In genomic region chr11:52167126-52167525, GRCm38 (mm10) we compare ENCODE assay signal across 8 mouse cellular contexts. TPM values are rescaled to one million over a fixed set of nuclear protein-coding genes. Genes with fewer than 3 reads are reported as not detected.
DNase-seq lines count a peak whose midpoint lies in the region; ATAC-seq and TF ChIP-seq lines count a peak whose summit lies in the region.

No protein-coding gene starts in this region.

- no peak overlapping the region for H3K27ac ChIP-seq in intestine, embryonic 16.5 days (ENCODE audit: low read length)
- H3K27ac ChIP-seq in liver, postnatal 0 days (ENCODE audit: low read depth), result no peak overlapping the region
- no peak overlapping the region for H3K27ac ChIP-seq in stomach, embryonic 16.5 days (ENCODE audit: low read length)

- intact Hi-C loops in left cerebral cortex, postnatal 4 days (cut with DNase I), result no loop called here

- peaks cover 9% of the 10 kb centered on the region for H3K9me3 ChIP-seq in E14TG2a.4 (ENCODE audit: low read length)
- no peaks in the 10 kb centered on the region for H3K9me3 ChIP-seq in intestine, embryonic 16.5 days (ENCODE audit: control insufficient read depth, low read length)
- no peaks in the 10 kb centered on the region for H3K9me3 ChIP-seq in liver, postnatal 0 days (ENCODE audit: low read length)
- H3K9me3 ChIP-seq in stomach, embryonic 16.5 days (replicated peaks; ENCODE audit: control insufficient read depth, low read length), result no peaks in the 10 kb centered on the region

- H3K4me3 ChIP-seq in E14TG2a.4 (replicated peaks; ENCODE audit: low read length), result peak overlapping the region; percentile 82
- peak overlapping the region; percentile 1; the same call in 1 of the 2 replicates for H3K4me3 ChIP-seq in intestine, embryonic 16.5 days (ENCODE audit: low read length)
- H3K4me3 ChIP-seq in liver, postnatal 0 days (ENCODE audit: low read depth, low read length), result peak overlapping the region; percentile 48; the same call in 1 of the 2 replicates
- peak overlapping the region; percentile 52 for H3K4me3 ChIP-seq in stomach, embryonic 16.5 days (replicated peaks; ENCODE audit: low read length)

- ATAC-seq in intestine, embryonic 16.5 days, result no peak
- no peak for ATAC-seq in liver, postnatal 0 days
- no peak for ATAC-seq in stomach, embryonic 16.5 days (ENCODE audit: insufficient read depth, low FRiP score)

- DNase-seq in Muller cell, postnatal 12 days (ENCODE audit: inconsistent ontology term), result peak; percentile 15
- peak; percentile 17 for DNase-seq in gastrocnemius, postnatal 10 days
- peak; percentile 21 for DNase-seq in liver, postnatal 0 days
- no peak for DNase-seq in left cerebral cortex, postnatal 4 days
- no peak for DNase-seq in frontal cortex, adult 2 months (ENCODE audit: extremely low spot score in 1 of 2, low spot score in 1 of 2)

- H3K27me3 ChIP-seq in E14TG2a.4 (ENCODE audit: insufficient read depth, low read length), result peaks cover 60% of the 10 kb centered on the region
- no peaks in the 10 kb centered on the region; the same call in 1 of the 2 replicates for H3K27me3 ChIP-seq in intestine, embryonic 16.5 days (replicated peaks; ENCODE audit: control insufficient read depth, insufficient read depth, low read length)
- peaks cover 20% of the 10 kb centered on the region; the same call in 1 of the 2 replicates for H3K27me3 ChIP-seq in liver, postnatal 0 days (ENCODE audit: insufficient read depth, low read length)
- peaks cover 4% of the 10 kb centered on the region for H3K27me3 ChIP-seq in stomach, embryonic 16.5 days (ENCODE audit: control insufficient read depth, insufficient read depth, low read length)

- H3K4me1 ChIP-seq in E14TG2a.4 (replicated peaks; ENCODE audit: low read depth, low read length), result peaks cover 20% of the 10 kb centered on the region
- H3K4me1 ChIP-seq in intestine, embryonic 16.5 days (ENCODE audit: control insufficient read depth, insufficient read depth, low read length), result no peaks in the 10 kb centered on the region
- H3K4me1 ChIP-seq in liver, postnatal 0 days (ENCODE audit: insufficient read depth), result 0 out of 2 replicates have a peak, but pooled peaks cover 2% of the 10 kb centered on the region
- peaks cover 4% of the 10 kb centered on the region; the same call in 1 of the 2 replicates for H3K4me1 ChIP-seq in stomach, embryonic 16.5 days (ENCODE audit: control insufficient read depth, insufficient read depth, low read length)

- TF ChIP-seq CTCF in E14TG2a.4 (conservative IDR thresholded peaks at IDR 0.05; ENCODE audit: low read length), result no peak
- TF ChIP-seq CTCF in liver, postnatal 0 days (IDR thresholded peaks at IDR 0.05; ENCODE audit: low read depth), result no peak

- H3K4me2 ChIP-seq in intestine, embryonic 16.5 days (ENCODE audit: low read depth, low read length), result peak overlapping the region; percentile 77; the same call in 1 of the 2 replicates
- H3K4me2 ChIP-seq in liver, postnatal 0 days (ENCODE audit: low read depth, low read length), result peak overlapping the region; percentile 0; the same call in 1 of the 2 replicates
- H3K4me2 ChIP-seq in stomach, embryonic 16.5 days (ENCODE audit: low read depth, low read length), result peak overlapping the region; percentile 71

- no peak for TF ChIP-seq EP300 in liver, postnatal 0 days (IDR thresholded peaks at IDR 0.05; ENCODE audit: low read depth)

- WGBS in intestine, embryonic 16.5 days, result 2% methylated on average over 21 of the region's 21 CpGs
- WGBS in liver, postnatal 0 days (ENCODE audit: insufficient replicate concordance), result 1% methylated on average over 21 of the region's 21 CpGs
- WGBS in stomach, embryonic 16.5 days, result under 1% methylated on average over 21 of the region's 21 CpGs

- H3K36me3 ChIP-seq in E14TG2a.4 (ENCODE audit: insufficient read depth, low read length), result no peaks in the 10 kb centered on the region
- H3K36me3 ChIP-seq in intestine, embryonic 16.5 days (ENCODE audit: control insufficient read depth, insufficient read depth, low read length), result no peaks in the 10 kb centered on the region
- no peaks in the 10 kb centered on the region for H3K36me3 ChIP-seq in liver, postnatal 0 days (replicated peaks; ENCODE audit: insufficient read depth, low read length)
- H3K36me3 ChIP-seq in stomach, embryonic 16.5 days (ENCODE audit: control insufficient read depth, insufficient read depth, low read length), result no peaks in the 10 kb centered on the region

- H3K9ac ChIP-seq in intestine, embryonic 16.5 days (ENCODE audit: low read depth, low read length), result no peak overlapping the region
- no peak overlapping the region for H3K9ac ChIP-seq in liver, postnatal 0 days (replicated peaks)
- 0 out of 2 replicates have a peak overlapping the region, but pooled peaks have one; percentile 16 for H3K9ac ChIP-seq in stomach, embryonic 16.5 days (ENCODE audit: low read length)

RNA-seq across cellular contexts. Expression of gene Olfr1373, which starts 21.8 kb away (rescaled TPM):
- not detected for total RNA-seq in gastrocnemius, postnatal 10 days (2021)
- polyA plus RNA-seq in intestine, embryonic 16.5 days (2015; fragmentation: Nextera tagmentation; extraction: Ambion mirVana), result not detected in 2 replicates
- not detected in 2 replicates for polyA plus RNA-seq in liver, postnatal 0 days (2015; fragmentation: Nextera tagmentation; extraction: Ambion mirVana)
- polyA plus RNA-seq in stomach, embryonic 16.5 days (2015; fragmentation: Nextera tagmentation; extraction: Ambion mirVana), result not detected in 2 replicates
- total RNA-seq in left cerebral cortex, postnatal 4 days (2021), result not detected
- not detected in 2 replicates for polyA plus RNA-seq in frontal cortex, adult 2 months (2012; rRNA removed)

RNA-seq across cellular contexts. Expression of gene Olfr1371, which starts 46.7 kb away (rescaled TPM):
- not detected for total RNA-seq in gastrocnemius, postnatal 10 days (2021)
- polyA plus RNA-seq in intestine, embryonic 16.5 days (2015; fragmentation: Nextera tagmentation; extraction: Ambion mirVana), result not detected in 2 replicates
- polyA plus RNA-seq in liver, postnatal 0 days (2015; fragmentation: Nextera tagmentation; extraction: Ambion mirVana), result not detected in 2 replicates
- not detected in 2 replicates for polyA plus RNA-seq in stomach, embryonic 16.5 days (2015; fragmentation: Nextera tagmentation; extraction: Ambion mirVana)
- total RNA-seq in left cerebral cortex, postnatal 4 days (2021), result not detected
- not detected in 2 replicates for polyA plus RNA-seq in frontal cortex, adult 2 months (2012; rRNA removed)

Comparison
In these comparisons a context has a peak if more than half of its experiments do, and no peak if none do; other contexts are left out.
1. H3K4me3 ChIP-seq: peak in every context shown above with its lines; median percentile 82 in E14TG2a.4; 52 in stomach, embryonic 16.5 days; 48 in liver, postnatal 0 days; 1 in intestine, embryonic 16.5 days.
2. DNase-seq: peak in Muller cell, postnatal 12 days (single experiment), gastrocnemius, postnatal 10 days (single experiment) and liver, postnatal 0 days (single experiment); none in left cerebral cortex, postnatal 4 days (single experiment) and frontal cortex, adult 2 months (0 of 2).
3. H3K4me2 ChIP-seq: peak in every context shown above with its lines; median percentile 77 in intestine, embryonic 16.5 days; 71 in stomach, embryonic 16.5 days; 0 in liver, postnatal 0 days.